Mouse (Mus musculus) adrenal gland, adult 8-10 months (tissue): Measurements from ENCODE around the gene Hectd2. TPM values are rescaled to one million over a fixed set of nuclear protein-coding genes. Genes with fewer than 3 reads are reported as not detected.

Experiments
- DNase-seq: peaks from one replicate; pipeline ENCODE4 v3.0.0; 2022
- total RNA-seq, 4 experiments: library from RNA; stranded (reverse); gene quantifications; 2 replicates each; pipeline ENCODE4 v1.2.4; 2022

Gene Hectd2
- total RNA-seq, 4 experiments from 2014 or later: 1.5 to 4.0 (median 2.8) TPM

GRCm38 (mm10) chr19:36652686-36653085, 98.2 kb downstream of the Hectd2 start:
- no peak for DNase-seq

DNA sequence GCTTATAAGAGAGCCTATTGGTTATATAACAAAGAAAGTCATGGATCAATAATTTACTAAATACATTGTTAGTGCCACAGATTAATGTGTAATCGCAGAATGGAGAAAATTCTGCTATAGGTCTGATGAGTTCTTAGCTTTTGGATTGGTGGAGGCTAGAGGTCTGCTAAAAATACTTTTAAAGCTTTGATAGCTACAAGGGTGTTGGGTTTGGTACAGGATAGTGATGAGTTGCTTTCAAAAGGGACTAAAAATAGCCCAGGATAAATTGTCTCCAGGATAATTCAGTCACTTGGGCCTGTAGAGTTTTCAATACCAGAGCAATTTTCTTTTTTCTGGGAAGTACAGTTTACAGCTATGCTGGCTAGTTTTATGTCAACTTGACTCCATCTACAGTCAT, 108.3 kb downstream of the Hectd2 start:
- DNase-seq: no peak

GRCm38 (mm10) chr19:36663918-36664317, 109.5 kb downstream of the Hectd2 start:
- DNase-seq: no peak

GRCm38 (mm10) chr19:36664417-36664816, 110.0 kb downstream of the Hectd2 start:
- DNase-seq: no peak

DNA sequence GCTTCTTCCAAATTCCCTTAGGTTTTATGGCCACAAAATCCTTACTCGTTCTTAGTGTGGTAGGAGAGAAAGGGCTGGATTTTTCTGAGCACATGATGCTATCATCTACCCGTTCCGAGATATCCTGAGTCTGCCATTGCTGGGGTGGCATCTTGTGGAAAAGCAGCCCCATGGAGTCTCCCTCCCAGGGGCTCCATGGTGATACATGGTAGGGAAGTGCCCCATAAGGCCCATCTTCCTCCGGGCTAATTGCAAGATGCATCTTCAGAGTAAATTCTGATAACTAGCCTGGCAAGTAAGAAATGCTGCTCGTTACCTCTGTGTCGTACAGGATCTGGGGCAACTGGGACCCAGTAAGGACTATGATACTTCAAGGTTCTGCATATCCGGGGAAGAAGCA, 110.8 kb downstream of the Hectd2 start:
- DNase-seq: no peak

GRCm38 (mm10) chr19:36665641-36666040, 111.2 kb downstream of the Hectd2 start:
- DNase-seq: no peak

- DNase-seq: no peak
These were observed 112.0 kb downstream of the Hectd2 start for GRCm38 (mm10) chr19:36666471-36666870.

GRCm38 (mm10) chr19:36667368-36667767, 112.9 kb downstream of the Hectd2 start:
- no peak for DNase-seq

- no peak for DNase-seq
These were observed 113.7 kb downstream of the Hectd2 start for GRCm38 (mm10) chr19:36668098-36668497.

DNA sequence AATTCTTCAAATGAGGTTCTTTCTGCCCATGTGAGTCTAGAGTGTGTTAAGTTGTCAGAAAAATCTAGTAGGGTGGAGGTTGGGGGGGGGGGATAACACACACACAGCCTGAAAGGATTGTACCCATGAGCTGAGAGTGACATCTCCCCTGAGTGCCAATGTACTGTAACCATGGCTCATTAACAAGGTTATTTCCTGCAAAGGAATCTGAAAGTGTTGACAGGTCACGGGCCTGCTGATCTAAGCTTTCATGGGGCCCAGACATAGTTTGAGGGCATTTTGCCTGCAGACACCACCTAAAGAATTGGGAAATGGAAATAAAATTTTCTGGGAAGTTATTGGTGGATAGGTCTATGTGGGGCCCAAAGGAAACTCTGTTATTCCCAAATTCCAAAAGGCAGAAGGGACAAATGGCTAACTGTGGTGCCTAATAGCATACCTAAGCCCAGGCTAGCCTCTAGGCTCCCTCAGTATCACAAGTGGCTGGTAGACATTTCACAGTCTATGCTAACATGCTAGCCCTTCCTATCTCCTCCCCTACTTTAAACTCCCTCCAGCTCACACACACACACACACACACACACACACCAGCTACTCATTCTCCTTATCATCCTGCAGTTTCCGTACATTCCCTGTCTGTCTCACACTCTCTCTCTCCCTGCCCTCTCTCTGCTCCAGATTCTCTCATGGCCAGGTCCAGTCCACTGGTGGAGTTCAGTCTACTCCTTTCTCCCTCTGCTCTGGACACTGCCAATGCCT, 114.6 kb downstream of the Hectd2 start:
- no peak for DNase-seq

- DNase-seq: no peak
These were observed 115.4 kb downstream of the Hectd2 start for GRCm38 (mm10) chr19:36669720-36670451.

Other genes starting within 250 kb of the Hectd2 start
- gene Pcgf5, start 206.3 kb upstream of the Hectd2 start, total RNA-seq: 10 to 100 TPM; 24.5 to 36.5 (median 31.8) TPM
- 10 to 100 TPM in 2 of 4 experiments, 1 to 10 TPM in 2; 3.0 to 17.5 (median 10.1) TPM for gene Ppp1r3c, start 182.0 kb downstream of the Hectd2 start, total RNA-seq